Mouse (Mus musculus) hindbrain, embryonic 16.5 days (tissue): Measurements from ENCODE around the gene Tanc1. TPM values are rescaled to one million over a fixed set of nuclear protein-coding genes. Genes with fewer than 3 reads are reported as not detected.

Experiments
- ATAC-seq: fragments of 200-750 bp; cut with Nextera tagmentation; 2 replicates; pipeline ENCODE4 v1.8.0; 2017; ENCODE audit warnings: moderate TSS enrichment, moderate library complexity
- H3K27ac ChIP-seq: fragments of 300-500 bp; sonication (generic); 2 replicates; pipeline ENCODE4 v1.5.1; 2014; ENCODE audit warnings: low read depth, mild to moderate bottlenecking, control low read depth, low read length, moderate library complexity
- H3K27me3 ChIP-seq: fragments of 300-500 bp; sonication (generic); replicated peaks from 2 replicates; pipeline ENCODE4 v1.6.1; 2014; ENCODE audit warnings: low read length; ENCODE audit not compliant: control insufficient read depth, insufficient read depth
- H3K36me3 ChIP-seq: fragments of 300-500 bp; sonication (generic); 2 replicates; pipeline ENCODE4 v1.6.1; 2014; ENCODE audit warnings: mild to moderate bottlenecking, low read length, moderate library complexity, mixed read lengths; ENCODE audit not compliant: control insufficient read depth, insufficient read depth
- H3K4me1 ChIP-seq: fragments of 300-500 bp; sonication (generic); 2 replicates; pipeline ENCODE4 v1.6.1; 2014; ENCODE audit warnings: low read depth, low read length; ENCODE audit not compliant: control insufficient read depth, insufficient read depth
- H3K4me2 ChIP-seq: fragments of 300-500 bp; sonication (generic); 2 replicates; pipeline ENCODE4 v1.6.1; 2014; ENCODE audit warnings: mild to moderate bottlenecking, low read length, control low read depth, moderate library complexity
- H3K4me3 ChIP-seq: fragments of 300-500 bp; sonication (generic); 2 replicates; pipeline ENCODE4 v1.5.1; 2014; ENCODE audit warnings: mild to moderate bottlenecking, low read length, control low read depth, moderate library complexity
- H3K9ac ChIP-seq: fragments of 300-500 bp; sonication (generic); 2 replicates; pipeline ENCODE4 v1.6.1; 2014; ENCODE audit warnings: low read depth, mild to moderate bottlenecking, control low read depth, low read length, moderate library complexity
- H3K9me3 ChIP-seq: fragments of 300-500 bp; sonication (generic); 2 replicates; pipeline ENCODE4 v1.6.1; 2014; ENCODE audit warnings: mild to moderate bottlenecking, low read length, moderate library complexity; ENCODE audit not compliant: control insufficient read depth
- WGBS: fragments of 180-500 bp; shearing (Covaris S2); extraction: QIAGEN DNeasy Blood & Tissue Kit; methylation state at CpG from one replicate; pipeline ENCODE4 v1.1.7; 2014; 5-methylcytosine and 5-hydroxymethylcytosine counted together
- polyA plus RNA-seq: library from polyadenylated mRNA; unstranded; fragments of >200 nt; fragmentation: Nextera tagmentation; extraction: Ambion mirVana; gene quantifications from 2 replicates; pipeline ENCODE4 v1.2.1, GENCODE M21; 2015

Tanc1 gene
- polyA plus RNA-seq, 1 experiment from 2014 or later = 7.4 TPM

GRCm38 (mm10) chr2:59774374-59774773 is 162.5 kb downstream of the Tanc1 start:
- Histone ChIP-seq H3K27ac (no peak overlapping the region), H3K4me1 (peaks cover 16% of the 10 kb centered on the region), H3K9ac (no peak overlapping the region), H3K4me2 (no peak overlapping the region), H3K27me3 (no peaks in the 10 kb centered on the region), H3K9me3 (no peaks in the 10 kb centered on the region), H3K4me3 (no peak overlapping the region), H3K36me3 (no peaks in the 10 kb centered on the region)
- 89% methylated on average over 6 of the region's 6 CpGs for WGBS
- no peak for ATAC-seq

DNA sequence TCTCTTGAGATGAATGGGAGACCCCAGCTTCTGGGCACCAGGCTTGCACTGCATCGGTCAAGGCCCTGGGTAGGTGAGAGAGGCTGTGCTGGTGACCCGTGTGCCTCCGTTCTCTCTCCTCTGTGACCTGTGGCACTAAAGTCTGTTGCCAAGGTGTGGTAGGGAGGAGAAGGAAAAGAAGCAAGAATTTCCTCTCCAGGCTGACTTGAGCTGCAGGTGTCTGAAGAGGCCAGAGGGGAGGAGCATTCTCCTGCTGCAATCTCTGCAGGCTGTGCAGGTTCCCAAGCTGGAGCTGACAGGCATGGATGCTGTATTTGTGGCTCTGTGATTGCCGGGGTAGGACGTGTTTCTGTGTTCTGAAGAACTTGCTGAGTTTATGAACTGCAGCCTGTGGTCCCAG is 163.3 kb downstream of the Tanc1 start:
- 71% methylated on average over 5 of the region's 5 CpGs for WGBS
- ATAC-seq = no peak
- Histone ChIP-seq H3K4me2 (no peak overlapping the region), H3K36me3 (no peaks in the 10 kb centered on the region), H3K27me3 (no peaks in the 10 kb centered on the region), H3K27ac (no peak overlapping the region), H3K9me3 (no peaks in the 10 kb centered on the region), H3K9ac (no peak overlapping the region), H3K4me3 (no peak overlapping the region), H3K4me1 (peaks cover 16% of the 10 kb centered on the region)

- Histone ChIP-seq H3K9me3 (no peaks in the 10 kb centered on the region), H3K27me3 (no peaks in the 10 kb centered on the region), H3K36me3 (no peaks in the 10 kb centered on the region), H3K4me3 (no peak overlapping the region), H3K9ac (no peak overlapping the region), H3K27ac (no peak overlapping the region), H3K4me2 (no peak overlapping the region), H3K4me1 (peaks cover 11% of the 10 kb centered on the region)
- ATAC-seq = no peak
- 78% methylated on average over 6 of the region's 6 CpGs for WGBS
These were observed 164.0 kb downstream of the Tanc1 start for GRCm38 (mm10) chr2:59775820-59776219.

DNA sequence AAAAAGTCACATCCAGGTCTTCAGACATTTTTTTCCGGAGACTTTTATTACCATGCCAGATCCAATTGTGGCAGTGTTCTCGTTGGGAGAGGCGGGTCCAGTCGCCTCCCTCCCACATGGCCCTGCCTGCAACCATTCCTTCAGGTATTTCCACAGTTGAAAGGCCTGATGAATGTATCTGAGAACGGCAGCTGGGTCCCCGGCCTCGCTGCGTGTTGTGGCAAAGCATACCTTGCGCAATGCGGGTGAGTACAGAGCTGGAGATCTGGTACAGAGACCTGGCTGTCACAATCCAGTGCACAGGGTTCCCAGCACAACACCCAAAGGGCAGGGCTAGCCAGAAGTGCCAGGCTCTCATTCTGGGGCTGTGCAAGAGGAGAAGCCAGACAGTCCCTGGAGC is 167.5 kb downstream of the Tanc1 start:
- Histone ChIP-seq H3K4me1 (no peaks in the 10 kb centered on the region), H3K27me3 (no peaks in the 10 kb centered on the region), H3K9ac (no peak overlapping the region), H3K4me3 (no peak overlapping the region), H3K27ac (no peak overlapping the region), H3K4me2 (no peak overlapping the region), H3K36me3 (no peaks in the 10 kb centered on the region), H3K9me3 (no peaks in the 10 kb centered on the region)
- 83% methylated on average over 10 of the region's 10 CpGs for WGBS
- no peak; the same call in 1 of the 2 replicates for ATAC-seq

DNA sequence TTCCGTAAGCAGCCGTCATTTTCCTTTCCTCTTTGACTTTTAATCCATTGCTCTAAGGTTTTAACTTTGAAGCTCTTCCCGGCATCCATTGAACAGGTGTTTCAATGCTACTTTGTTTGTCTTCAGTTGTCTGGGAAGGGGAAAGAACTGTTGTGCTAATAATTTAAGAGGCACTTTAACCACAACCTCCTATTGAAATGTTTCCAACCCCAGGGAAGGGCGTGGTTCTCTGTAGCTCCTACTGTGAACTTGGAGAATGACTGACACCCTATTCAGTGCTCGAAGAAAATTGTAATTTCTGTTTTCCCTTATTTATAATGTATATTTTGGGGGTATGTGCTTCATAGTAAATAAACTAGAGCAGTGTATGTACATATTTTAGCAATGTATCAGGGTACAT is 168.4 kb downstream of the Tanc1 start:
- Histone ChIP-seq H3K4me1 (no peaks in the 10 kb centered on the region), H3K9ac (no peak overlapping the region), H3K36me3 (no peaks in the 10 kb centered on the region), H3K27ac (no peak overlapping the region), H3K4me3 (no peak overlapping the region), H3K27me3 (no peaks in the 10 kb centered on the region), H3K4me2 (no peak overlapping the region), H3K9me3 (no peaks in the 10 kb centered on the region)
- 87% methylated on average over 5 of the region's 5 CpGs for WGBS
- no peak for ATAC-seq

GRCm38 (mm10) chr2:59783055-59783831 is 171.4 kb downstream of the Tanc1 start:
- ATAC-seq = peak; percentile 21; the same call in 1 of the 2 replicates
- Histone ChIP-seq H3K4me2 (no peak overlapping the region), H3K27me3 (no peaks in the 10 kb centered on the region), H3K27ac (no peak overlapping the region), H3K4me3 (no peak overlapping the region), H3K9ac (no peak overlapping the region), H3K4me1 (no peaks in the 10 kb centered on the region), H3K36me3 (no peaks in the 10 kb centered on the region), H3K9me3 (no peaks in the 10 kb centered on the region)
- 70% methylated on average over 12 of the region's 12 CpGs for WGBS

DNA sequence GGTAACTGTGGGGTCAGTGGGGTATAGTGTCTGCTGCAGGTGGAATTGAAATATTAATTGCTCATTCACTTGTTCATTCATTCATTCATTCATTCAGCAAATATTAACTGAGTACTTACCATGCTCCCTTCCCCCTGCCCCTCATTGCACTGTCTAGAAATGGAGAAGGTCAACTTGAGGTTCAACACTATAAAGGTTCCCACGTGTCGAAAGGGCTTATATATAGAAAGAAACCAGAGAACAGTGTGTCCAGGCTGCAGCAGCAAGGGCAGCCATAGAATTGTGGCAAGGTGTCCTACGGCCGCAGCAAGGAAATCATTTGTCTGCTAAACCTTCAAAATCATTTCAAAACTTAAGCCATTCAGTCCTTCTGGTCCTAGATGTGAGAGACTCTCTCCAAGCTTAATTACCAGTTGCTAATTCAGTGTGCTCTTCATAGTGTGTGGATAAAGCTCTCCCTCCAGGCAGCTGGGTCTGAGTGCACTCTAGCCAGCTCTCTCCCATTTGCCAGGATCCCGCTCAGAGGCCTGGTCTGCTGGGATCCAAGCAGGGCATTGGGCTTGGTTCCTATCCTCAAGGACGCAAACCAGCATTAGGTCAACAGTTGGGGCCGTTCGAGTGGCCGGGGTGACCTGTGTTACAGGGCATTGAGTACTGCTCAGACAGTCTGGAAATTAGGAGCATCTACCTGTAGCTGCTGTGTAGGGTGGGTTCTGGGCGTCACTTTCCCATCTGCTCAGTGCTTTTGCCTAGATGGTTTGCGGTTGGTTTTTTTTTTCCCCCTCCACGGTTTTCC is 172.2 kb downstream of the Tanc1 start:
- H3K4me1 ChIP-seq = no peaks in the 10 kb centered on the region
- H3K9ac ChIP-seq = no peak overlapping the region
- no peak overlapping the region for H3K4me2 ChIP-seq
- ATAC-seq = no peak
- no peak overlapping the region for H3K4me3 ChIP-seq
- H3K36me3 ChIP-seq = no peaks in the 10 kb centered on the region
- H3K9me3 ChIP-seq = no peaks in the 10 kb centered on the region
- no peak overlapping the region for H3K27ac ChIP-seq
- no peaks in the 10 kb centered on the region for H3K27me3 ChIP-seq
- WGBS = 86% methylated on average over 12 of the region's 12 CpGs

- H3K4me3 ChIP-seq = no peak overlapping the region
- H3K4me1 ChIP-seq = no peaks in the 10 kb centered on the region
- H3K4me2 ChIP-seq = no peak overlapping the region
- H3K36me3 ChIP-seq = no peaks in the 10 kb centered on the region
- no peak overlapping the region for H3K9ac ChIP-seq
- H3K27me3 ChIP-seq = no peaks in the 10 kb centered on the region
- no peak overlapping the region for H3K27ac ChIP-seq
- no peaks in the 10 kb centered on the region for H3K9me3 ChIP-seq
- ATAC-seq = no peak
- WGBS = 87% methylated on average over 6 of the region's 6 CpGs
These were observed 172.7 kb downstream of the Tanc1 start for GRCm38 (mm10) chr2:59784628-59784883.

GRCm38 (mm10) chr2:59785597-59785996 is 173.8 kb downstream of the Tanc1 start:
- Histone ChIP-seq H3K36me3 (no peaks in the 10 kb centered on the region), H3K4me2 (no peak overlapping the region), H3K27me3 (no peaks in the 10 kb centered on the region), H3K9ac (no peak overlapping the region), H3K4me3 (no peak overlapping the region), H3K27ac (no peak overlapping the region), H3K4me1 (no peaks in the 10 kb centered on the region), H3K9me3 (no peaks in the 10 kb centered on the region)
- ATAC-seq = no peak
- 87% methylated on average over 13 of the region's 13 CpGs for WGBS
